Mouse (Mus musculus) embryonic facial prominence, embryonic 15.5 days (tissue): Measurements from ENCODE around the gene Atp7b. TPM values are rescaled to one million over a fixed set of nuclear protein-coding genes. Genes with fewer than 3 reads are reported as not detected.

Source experiments
- ATAC-seq: fragments of 200-750 bp; cut with Nextera tagmentation; 2 replicates; pipeline ENCODE4 v1.8.0; 2017; ENCODE audit warnings: low read depth, moderate TSS enrichment; ENCODE audit not compliant: insufficient number of reproducible peaks, low FRiP score, low TSS enrichment
- H3K27ac ChIP-seq: fragments of 300-500 bp; sonication (generic); replicated peaks from 2 replicates; pipeline ENCODE4 v1.5.1; 2015; ENCODE audit warnings: mild to moderate bottlenecking, inconsistent platforms
- H3K27me3 ChIP-seq: fragments of 300-500 bp; sonication (generic); 2 replicates; pipeline ENCODE4 v1.6.1; 2015; ENCODE audit warnings: inconsistent platforms
- H3K36me3 ChIP-seq: fragments of 300-500 bp; sonication (generic); 2 replicates; pipeline ENCODE4 v1.6.1; 2015; ENCODE audit warnings: mild to moderate bottlenecking, inconsistent platforms
- H3K4me1 ChIP-seq: fragments of 300-500 bp; sonication (generic); 2 replicates; pipeline ENCODE4 v1.6.1; 2015; ENCODE audit warnings: inconsistent platforms
- H3K4me2 ChIP-seq: fragments of 300-500 bp; sonication (generic); replicated peaks from 2 replicates; pipeline ENCODE4 v1.6.1; 2015; ENCODE audit warnings: mild to moderate bottlenecking, inconsistent platforms
- H3K4me3 ChIP-seq: fragments of 300-500 bp; sonication (generic); replicated peaks from 2 replicates; pipeline ENCODE4 v1.5.1; 2015; ENCODE audit warnings: mild to moderate bottlenecking, inconsistent platforms
- H3K9ac ChIP-seq: fragments of 300-500 bp; sonication (generic); 2 replicates; pipeline ENCODE4 v1.6.1; 2015; ENCODE audit warnings: inconsistent platforms
- H3K9me3 ChIP-seq: fragments of 300-500 bp; sonication (generic); replicated peaks from 2 replicates; pipeline ENCODE4 v1.6.1; 2016; ENCODE audit warnings: inconsistent platforms
- WGBS: fragments of 180-500 bp; shearing (Covaris S2); methylation state at CpG from one replicate; pipeline ENCODE4 v1.1.7; 2015; 5-methylcytosine and 5-hydroxymethylcytosine counted together
- polyA plus RNA-seq: library from polyadenylated mRNA; unstranded; fragments of >200 nt; fragmentation: Nextera tagmentation; extraction: Ambion mirVana; gene quantifications from 2 replicates; pipeline ENCODE4 v1.2.1, GENCODE M21; 2015

The Atp7b gene
- polyA plus RNA-seq, 1 experiment from 2014 or later, result 0.76 TPM

DNA sequence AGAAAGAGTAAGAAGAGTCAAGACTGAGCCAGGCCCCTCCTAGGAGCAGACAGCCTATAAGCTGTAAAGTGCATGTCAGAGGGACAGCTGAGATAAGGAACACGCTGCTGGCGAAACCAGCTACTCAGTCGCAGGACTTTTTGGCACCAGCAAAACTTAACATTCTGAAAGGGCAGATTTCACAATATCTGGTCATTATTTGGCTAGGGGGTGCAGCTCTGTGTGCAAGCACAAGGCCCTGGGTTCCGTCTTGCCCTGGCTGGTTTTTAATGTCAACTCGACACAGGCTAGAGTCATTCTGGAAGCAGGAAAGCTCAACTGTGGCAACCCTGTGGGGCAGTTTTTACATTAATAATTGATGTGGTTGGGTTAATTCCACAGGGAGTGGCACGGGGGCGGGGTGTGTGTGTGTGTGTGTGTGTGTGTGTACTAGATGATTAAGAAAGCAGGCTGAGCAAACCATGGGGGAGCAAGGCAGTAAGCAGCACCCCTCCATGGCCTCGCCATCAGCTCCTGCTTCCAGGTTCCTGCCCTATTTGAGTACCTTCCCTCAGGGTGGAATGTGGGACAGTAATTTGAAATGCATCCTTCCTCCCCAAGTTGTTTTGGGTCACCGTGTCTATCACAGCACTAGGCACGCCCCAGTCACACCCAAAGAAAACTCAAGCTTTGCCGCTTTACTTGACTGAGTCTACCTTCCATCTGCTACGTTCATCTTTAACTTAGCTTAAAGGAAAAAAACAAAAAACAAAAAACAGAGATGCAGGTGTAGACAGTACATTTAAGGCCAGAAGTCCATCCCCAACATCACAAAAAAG, 5.2 kb downstream of the Atp7b start:
- H3K4me3 ChIP-seq, result no peak overlapping the region
- H3K4me1 ChIP-seq, result peaks cover 5% of the 10 kb centered on the region
- H3K27me3 ChIP-seq, result peaks cover 26% of the 10 kb centered on the region
- 78% methylated on average over 12 of the region's 12 CpGs for WGBS
- ATAC-seq, result no peak
- H3K27ac ChIP-seq, result no peak overlapping the region
- no peaks in the 10 kb centered on the region for H3K36me3 ChIP-seq
- H3K9ac ChIP-seq, result no peak overlapping the region
- H3K4me2 ChIP-seq, result no peak overlapping the region
- H3K9me3 ChIP-seq, result no peaks in the 10 kb centered on the region

DNA sequence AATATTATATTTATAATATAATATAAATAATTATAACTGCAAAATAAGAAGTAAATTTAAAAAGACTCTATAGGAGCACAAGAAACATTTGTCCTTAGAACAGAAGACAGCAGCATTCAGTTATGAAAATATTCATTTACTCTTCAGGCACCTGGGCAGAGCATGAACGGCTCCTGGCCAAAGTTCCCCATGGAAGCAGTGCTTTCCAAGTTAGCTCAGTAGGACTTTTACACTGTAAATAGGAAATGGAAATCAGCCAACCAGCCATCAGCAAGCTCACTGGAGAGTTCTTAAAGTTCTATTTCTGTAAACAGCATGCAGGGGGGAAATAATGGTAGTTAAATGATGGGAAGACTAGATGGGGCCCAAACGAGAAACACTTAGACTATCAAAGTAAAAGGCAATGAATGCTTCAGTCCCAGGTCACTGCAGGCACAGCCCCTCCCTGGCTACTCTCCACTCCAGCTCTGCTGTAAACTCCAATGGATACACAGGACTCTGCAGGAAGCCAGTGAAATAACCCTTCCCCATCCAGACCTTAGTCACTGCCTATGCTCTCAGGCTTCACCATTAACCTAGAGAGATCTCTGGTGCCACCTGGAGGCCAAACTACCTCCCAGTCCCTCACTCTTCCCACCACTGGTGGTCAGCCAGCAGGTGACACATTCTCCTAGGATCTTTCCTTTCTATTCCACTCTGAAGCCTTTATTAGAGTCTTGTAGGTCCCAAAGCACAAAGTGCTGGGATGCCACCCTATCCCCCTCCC, 12.2 kb downstream of the Atp7b start:
- H3K36me3 ChIP-seq, result no peaks in the 10 kb centered on the region
- H3K9ac ChIP-seq, result no peak overlapping the region
- H3K4me1 ChIP-seq, result no peaks in the 10 kb centered on the region
- no peak for ATAC-seq
- no peak overlapping the region for H3K27ac ChIP-seq
- H3K27me3 ChIP-seq, result no peaks in the 10 kb centered on the region
- no peak overlapping the region for H3K4me3 ChIP-seq
- H3K9me3 ChIP-seq, result no peaks in the 10 kb centered on the region
- no peak overlapping the region for H3K4me2 ChIP-seq
- 66% methylated on average over 2 of the region's 2 CpGs for WGBS

DNA sequence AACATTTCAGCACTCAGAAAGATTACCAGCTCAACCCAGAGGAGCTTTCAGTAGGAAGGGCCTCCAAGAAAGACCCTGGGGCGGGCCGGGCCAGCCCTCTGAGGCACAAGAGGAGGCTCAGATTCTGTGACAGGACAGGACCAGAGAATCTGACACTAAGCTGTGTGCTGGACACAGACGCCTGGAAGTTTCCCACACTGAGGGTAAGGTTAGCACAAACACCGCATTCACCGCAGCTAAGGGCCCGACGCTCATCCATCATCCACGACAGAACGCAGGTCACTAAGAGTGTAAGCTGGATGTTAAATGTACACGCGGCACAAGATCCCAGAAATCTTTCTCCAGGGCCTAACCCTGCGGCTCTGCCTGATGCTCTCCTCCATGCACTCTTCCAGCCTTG, 16.4 kb downstream of the Atp7b start:
- WGBS, result 57% methylated on average over 12 of the region's 12 CpGs
- H3K4me1 ChIP-seq, result no peaks in the 10 kb centered on the region
- H3K4me3 ChIP-seq, result no peak overlapping the region
- no peak for ATAC-seq
- no peaks in the 10 kb centered on the region for H3K36me3 ChIP-seq
- H3K9ac ChIP-seq, result no peak overlapping the region
- no peak overlapping the region for H3K27ac ChIP-seq
- no peaks in the 10 kb centered on the region for H3K9me3 ChIP-seq
- no peak overlapping the region for H3K4me2 ChIP-seq
- H3K27me3 ChIP-seq, result 0 out of 2 replicates have a peak, but pooled peaks cover 4% of the 10 kb centered on the region

DNA sequence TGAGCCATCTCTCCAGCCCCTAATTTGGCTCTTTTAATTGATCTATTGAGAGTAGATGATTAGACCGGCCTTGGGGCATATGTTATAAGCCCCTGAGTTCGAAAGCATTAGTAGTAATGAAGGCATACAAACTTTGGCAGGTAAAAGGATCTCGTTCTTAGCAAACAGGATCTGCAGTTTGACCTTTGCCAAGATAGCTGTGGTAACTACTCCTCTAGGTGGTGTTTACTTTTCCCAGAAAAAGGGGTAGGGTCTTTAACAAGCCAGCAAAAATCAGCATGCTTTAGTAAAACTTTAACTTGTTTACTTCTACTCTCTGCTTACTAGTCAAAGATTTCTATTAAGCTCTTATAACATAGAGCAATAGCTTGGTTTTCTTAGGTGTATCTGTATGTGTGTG, 17.6 kb downstream of the Atp7b start:
- Histone ChIP-seq H3K9me3 (no peaks in the 10 kb centered on the region), H3K4me1 (no peaks in the 10 kb centered on the region), H3K36me3 (no peaks in the 10 kb centered on the region), H3K27me3 (0 out of 2 replicates have a peak, but pooled peaks cover 4% of the 10 kb centered on the region), H3K4me3 (no peak overlapping the region), H3K9ac (no peak overlapping the region), H3K4me2 (no peak overlapping the region), H3K27ac (no peak overlapping the region)
- no peak for ATAC-seq
- 77% methylated on average over 3 of the region's 3 CpGs for WGBS

DNA sequence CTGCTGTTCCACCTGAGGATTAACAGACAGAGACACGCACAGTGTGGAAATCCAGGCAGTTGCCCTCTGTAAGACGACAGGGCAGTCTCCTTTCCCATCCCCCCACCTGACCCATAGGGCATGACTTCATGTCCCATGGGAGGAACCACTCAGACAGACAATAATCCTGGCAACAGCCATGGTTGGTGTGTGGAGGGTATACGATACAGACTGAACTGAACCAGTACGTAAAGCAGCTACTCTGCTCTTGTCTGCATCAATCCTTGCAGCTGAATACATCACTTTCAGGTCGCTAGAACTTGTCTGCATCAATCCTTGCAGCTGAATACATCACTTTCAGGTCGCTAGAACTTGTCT, 20.0 kb downstream of the Atp7b start:
- Histone ChIP-seq H3K36me3 (no peaks in the 10 kb centered on the region), H3K4me1 (no peaks in the 10 kb centered on the region), H3K4me3 (no peak overlapping the region), H3K9me3 (no peaks in the 10 kb centered on the region), H3K27ac (no peak overlapping the region), H3K27me3 (0 out of 2 replicates have a peak, but pooled peaks cover 4% of the 10 kb centered on the region), H3K9ac (no peak overlapping the region), H3K4me2 (no peak overlapping the region)
- ATAC-seq, result no peak
- WGBS, result 34% methylated on average over 6 of the region's 6 CpGs

DNA sequence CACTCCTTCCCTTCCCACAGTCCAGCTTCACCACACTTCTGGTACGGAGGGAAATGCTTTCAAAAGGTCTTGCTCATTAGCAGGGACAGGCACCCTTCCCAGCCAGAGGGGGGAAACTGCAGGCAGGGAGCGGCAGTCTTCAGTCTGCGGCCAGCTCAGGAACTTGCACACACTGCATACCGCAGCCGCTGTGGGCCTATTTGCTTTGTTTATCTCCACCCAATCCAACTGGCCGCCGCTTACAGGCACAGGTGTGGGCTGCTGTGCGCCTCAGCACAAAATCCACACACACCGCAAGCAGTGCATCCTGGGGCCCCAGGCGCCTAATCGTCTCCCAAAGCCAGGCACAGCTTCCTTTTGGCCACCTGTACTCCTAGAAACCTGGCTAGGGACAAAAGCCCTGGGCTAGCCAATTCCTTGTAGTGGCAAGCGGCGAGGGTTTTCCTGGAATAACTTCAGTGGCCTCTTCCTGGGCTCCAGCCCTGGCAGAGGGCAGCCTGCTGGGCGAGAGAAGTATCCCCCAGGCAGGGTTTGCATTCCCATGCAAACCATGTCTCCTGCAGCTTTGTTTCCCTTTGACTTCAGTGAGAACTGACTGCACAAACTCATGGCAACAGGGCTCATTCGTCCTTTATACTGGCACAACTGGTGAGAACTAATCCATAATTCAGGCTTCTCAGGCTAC, 20.5 kb downstream of the Atp7b start:
- H3K4me1 ChIP-seq, result no peaks in the 10 kb centered on the region
- H3K9me3 ChIP-seq, result no peaks in the 10 kb centered on the region
- 0 out of 2 replicates have a peak, but pooled peaks cover 4% of the 10 kb centered on the region for H3K27me3 ChIP-seq
- WGBS, result 9% methylated on average over 15 of the region's 15 CpGs
- no peak overlapping the region for H3K4me3 ChIP-seq
- ATAC-seq, result no peak
- H3K4me2 ChIP-seq, result no peak overlapping the region
- H3K36me3 ChIP-seq, result no peaks in the 10 kb centered on the region
- no peak overlapping the region for H3K9ac ChIP-seq
- H3K27ac ChIP-seq, result no peak overlapping the region

DNA sequence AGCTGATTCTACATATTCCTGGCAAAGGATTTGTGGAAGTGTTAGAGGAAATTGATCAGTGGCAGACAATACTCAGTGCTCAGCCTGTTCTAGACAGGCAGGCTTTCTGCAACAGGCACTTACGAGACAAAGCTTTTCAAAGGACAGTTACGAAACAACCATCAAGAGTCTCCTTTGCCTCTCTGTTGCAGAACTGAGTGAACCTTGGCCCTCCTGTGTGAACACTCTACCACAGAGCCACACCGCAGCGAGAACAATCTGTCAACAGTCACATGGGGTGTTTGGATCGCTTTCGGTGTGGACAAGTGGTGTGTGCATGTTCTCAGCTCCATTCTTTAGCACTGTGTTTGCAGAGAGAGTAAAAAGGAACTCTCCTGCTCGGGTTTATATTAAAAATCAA, 23.1 kb downstream of the Atp7b start:
- 76% methylated on average over 7 of the region's 7 CpGs for WGBS
- Histone ChIP-seq H3K9ac (no peak overlapping the region), H3K9me3 (no peaks in the 10 kb centered on the region), H3K4me3 (no peak overlapping the region), H3K4me2 (no peak overlapping the region), H3K27ac (no peak overlapping the region), H3K4me1 (no peaks in the 10 kb centered on the region), H3K36me3 (no peaks in the 10 kb centered on the region), H3K27me3 (0 out of 2 replicates have a peak, but pooled peaks cover 4% of the 10 kb centered on the region)
- ATAC-seq, result no peak

DNA sequence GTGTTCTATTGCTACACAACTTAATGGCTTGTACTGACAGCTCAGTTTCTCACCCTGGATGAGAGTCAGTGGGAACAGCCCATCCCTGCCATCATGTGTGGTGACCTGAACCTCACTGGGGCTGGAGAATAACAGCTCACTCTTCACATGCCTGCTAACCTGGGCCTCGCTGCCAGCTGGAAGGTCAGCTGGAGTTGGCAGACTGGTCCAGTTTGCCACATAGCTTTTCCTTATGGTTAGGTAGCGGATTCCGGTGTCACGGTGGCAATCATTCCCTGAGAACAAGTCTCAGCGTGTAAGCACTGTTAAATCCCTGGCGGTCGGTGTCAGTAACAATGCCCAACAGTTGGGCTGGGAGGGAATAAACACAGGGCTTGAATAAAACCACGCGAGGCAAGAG, 24.0 kb downstream of the Atp7b start:
- ATAC-seq, result no peak
- Histone ChIP-seq H3K9me3 (no peaks in the 10 kb centered on the region), H3K27ac (no peak overlapping the region), H3K4me1 (no peaks in the 10 kb centered on the region), H3K27me3 (0 out of 2 replicates have a peak, but pooled peaks cover 4% of the 10 kb centered on the region), H3K36me3 (no peaks in the 10 kb centered on the region), H3K9ac (no peak overlapping the region), H3K4me2 (no peak overlapping the region), H3K4me3 (no peak overlapping the region)
- 85% methylated on average over 9 of the region's 9 CpGs for WGBS

DNA sequence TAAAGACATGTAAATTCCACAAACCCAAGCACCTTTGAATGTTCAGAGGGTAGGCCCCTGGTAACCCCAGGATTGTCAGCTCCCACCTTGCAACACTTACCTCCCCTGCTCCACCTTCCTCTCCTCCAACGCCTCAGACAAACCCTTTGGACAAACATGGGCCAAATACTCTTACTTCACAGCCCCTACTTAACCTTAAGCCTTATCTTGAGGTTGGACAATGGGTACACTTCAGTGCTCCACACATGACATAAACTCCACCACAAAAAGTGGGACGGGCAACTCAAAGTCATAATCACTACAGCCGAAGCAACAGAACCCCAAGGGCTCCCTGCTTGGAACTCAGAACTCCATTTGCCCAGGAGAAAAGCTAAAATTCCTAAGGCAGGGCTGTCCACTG, 29.1 kb downstream of the Atp7b start:
- WGBS, result 83% methylated on average over 3 of the region's 3 CpGs
- H3K4me1 ChIP-seq, result no peaks in the 10 kb centered on the region
- no peaks in the 10 kb centered on the region for H3K9me3 ChIP-seq
- no peak overlapping the region for H3K4me2 ChIP-seq
- H3K27me3 ChIP-seq, result no peaks in the 10 kb centered on the region
- no peak overlapping the region for H3K27ac ChIP-seq
- no peak overlapping the region for H3K9ac ChIP-seq
- H3K4me3 ChIP-seq, result no peak overlapping the region
- ATAC-seq, result no peak
- no peaks in the 10 kb centered on the region for H3K36me3 ChIP-seq

DNA sequence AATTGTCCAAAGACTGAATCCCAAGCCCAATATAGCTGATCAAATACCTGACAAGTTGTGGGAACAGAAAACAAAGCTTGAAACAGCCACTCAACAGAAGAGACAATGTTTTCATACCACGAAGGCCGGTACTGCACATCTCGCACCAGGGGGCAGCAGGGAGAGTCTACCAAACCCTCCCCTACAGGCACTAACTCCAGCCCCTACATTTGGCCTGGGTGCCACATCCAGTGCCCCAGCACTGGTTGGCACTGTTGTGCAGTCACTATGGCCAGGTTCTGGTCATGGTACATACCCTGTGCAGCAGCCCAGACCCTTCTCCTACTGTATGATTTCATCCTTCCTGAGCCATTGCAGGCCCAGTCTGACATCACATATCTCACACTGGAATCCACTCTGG, 31.1 kb downstream of the Atp7b start:
- 85% methylated on average over 3 of the region's 3 CpGs for WGBS
- no peaks in the 10 kb centered on the region for H3K9me3 ChIP-seq
- no peak for ATAC-seq

DNA sequence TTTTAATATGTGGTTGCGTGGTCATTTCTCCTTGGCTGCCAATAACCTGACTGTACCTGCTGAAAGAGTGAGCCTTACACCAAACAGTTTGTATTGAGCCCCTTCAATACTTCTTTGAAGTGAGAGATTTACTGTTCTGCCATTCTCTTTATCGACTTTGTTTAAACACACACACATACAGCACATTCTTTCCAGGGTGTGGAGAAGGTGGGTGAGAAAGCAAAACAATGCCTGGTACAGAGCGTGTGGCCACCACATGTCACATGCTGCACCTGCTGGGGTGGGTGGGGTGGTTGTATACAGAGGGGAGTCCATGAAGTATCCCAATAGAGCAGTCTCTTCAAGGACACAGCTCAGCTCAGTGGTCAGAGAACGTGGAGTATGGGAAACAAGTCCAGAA, 34.9 kb downstream of the Atp7b start:
- no peaks in the 10 kb centered on the region for H3K9me3 ChIP-seq
- H3K27ac ChIP-seq, result no peak overlapping the region
- H3K9ac ChIP-seq, result no peak overlapping the region
- H3K4me1 ChIP-seq, result no peaks in the 10 kb centered on the region
- no peak overlapping the region for H3K4me2 ChIP-seq
- H3K36me3 ChIP-seq, result no peaks in the 10 kb centered on the region
- no peak overlapping the region for H3K4me3 ChIP-seq
- no peaks in the 10 kb centered on the region for H3K27me3 ChIP-seq
- ATAC-seq, result no peak
- WGBS, result 70% methylated on average over 4 of the region's 4 CpGs

More for the DNA sequence above, 31.1 kb downstream of the Atp7b start:
- no peaks in the 10 kb centered on the region for H3K4me1 ChIP-seq
- H3K27ac ChIP-seq, result no peak overlapping the region
- no peak overlapping the region for H3K4me2 ChIP-seq
- no peak overlapping the region for H3K9ac ChIP-seq
- H3K4me3 ChIP-seq, result no peak overlapping the region
- no peaks in the 10 kb centered on the region for H3K27me3 ChIP-seq
- no peaks in the 10 kb centered on the region for H3K36me3 ChIP-seq
